Mouse (Mus musculus): Measurements from ENCODE around the gene Xpnpep2. TPM values are rescaled to one million over a fixed set of nuclear protein-coding genes. Genes with fewer than 3 reads are reported as not detected.

Xpnpep2 gene
- total RNA-seq, 1 experiment from 2014 or later, result not detected

DNA sequence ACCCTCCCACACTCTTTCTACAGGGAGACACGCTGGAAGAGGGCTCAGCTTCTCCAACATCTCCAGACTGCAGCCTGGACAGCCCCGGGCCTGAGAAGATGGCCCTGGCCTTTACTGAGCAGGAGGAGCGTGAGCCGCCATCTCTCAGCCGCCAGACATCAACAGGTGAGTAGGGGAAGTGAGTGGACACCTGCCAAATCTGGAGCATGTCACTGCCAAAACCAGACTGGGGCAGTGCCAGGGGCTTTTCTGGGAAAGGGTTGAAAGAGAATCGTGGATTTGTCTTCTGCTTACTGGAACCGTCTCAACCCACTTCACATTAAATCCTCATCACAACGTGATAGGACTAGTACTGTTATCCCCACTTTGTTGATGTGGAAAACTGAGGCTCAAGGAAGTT lies 48.9 kb downstream of the Xpnpep2 start:
- ATAC-seq (replicated peaks; ENCODE audit: low read depth, poor library complexity, severe bottlenecking), result no peak

DNA sequence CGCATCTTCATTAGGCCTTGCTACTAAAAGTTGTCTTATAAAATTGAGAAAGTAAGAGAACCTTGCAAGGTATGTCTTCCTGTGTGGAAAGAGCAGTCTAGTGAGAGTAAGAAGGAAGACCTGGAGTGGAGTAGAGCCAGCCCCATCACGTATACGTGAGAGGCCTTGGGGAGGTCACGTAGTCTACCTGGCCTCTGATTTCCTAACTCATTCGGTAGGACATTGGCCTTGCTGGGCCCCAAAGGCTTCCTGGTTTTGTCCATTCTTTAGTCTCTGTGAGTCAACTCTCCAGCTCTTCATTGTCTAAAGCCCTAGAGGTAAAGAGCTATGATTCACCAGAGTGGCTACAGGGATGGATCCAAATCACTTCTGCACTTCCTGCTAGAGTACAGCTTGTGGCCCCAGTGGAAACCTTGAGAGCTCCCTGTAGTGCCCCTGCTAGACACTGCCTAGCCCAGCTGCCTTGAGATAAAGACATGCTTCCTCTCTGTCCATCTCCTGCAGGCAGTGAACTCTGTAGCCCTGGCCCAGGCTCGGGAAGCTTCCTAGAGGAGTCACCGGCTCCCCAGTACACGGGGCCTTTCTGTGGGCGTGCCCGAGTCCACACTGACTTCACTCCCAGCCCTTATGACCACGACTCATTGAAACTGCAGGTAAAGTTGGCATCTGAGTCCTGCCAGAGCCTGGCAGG lies 49.8 kb downstream of the Xpnpep2 start:
- no peak for ATAC-seq (replicated peaks; ENCODE audit: low read depth, poor library complexity, severe bottlenecking)

DNA sequence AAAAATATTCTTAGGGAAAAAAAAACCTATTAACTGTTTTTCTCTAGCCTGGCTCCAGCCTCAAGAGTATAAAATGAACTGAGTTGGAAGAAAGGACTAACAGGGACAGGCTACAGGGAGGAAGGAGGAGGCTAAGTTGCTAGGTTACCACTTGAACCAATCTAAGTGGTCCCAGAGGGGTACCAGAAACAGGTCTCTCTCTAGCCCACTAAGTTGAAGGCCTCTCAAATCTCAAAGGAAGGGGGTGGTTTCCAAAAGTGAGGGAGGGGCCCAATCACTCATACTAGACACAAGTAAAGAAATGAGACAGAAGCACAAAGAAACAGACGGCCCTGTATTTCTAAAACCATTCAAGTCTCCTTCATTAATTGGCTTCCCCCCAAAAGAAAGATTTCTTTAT lies 61.4 kb downstream of the Xpnpep2 start:
- ATAC-seq (replicated peaks; ENCODE audit: low read depth, poor library complexity, severe bottlenecking), result no peak

DNA sequence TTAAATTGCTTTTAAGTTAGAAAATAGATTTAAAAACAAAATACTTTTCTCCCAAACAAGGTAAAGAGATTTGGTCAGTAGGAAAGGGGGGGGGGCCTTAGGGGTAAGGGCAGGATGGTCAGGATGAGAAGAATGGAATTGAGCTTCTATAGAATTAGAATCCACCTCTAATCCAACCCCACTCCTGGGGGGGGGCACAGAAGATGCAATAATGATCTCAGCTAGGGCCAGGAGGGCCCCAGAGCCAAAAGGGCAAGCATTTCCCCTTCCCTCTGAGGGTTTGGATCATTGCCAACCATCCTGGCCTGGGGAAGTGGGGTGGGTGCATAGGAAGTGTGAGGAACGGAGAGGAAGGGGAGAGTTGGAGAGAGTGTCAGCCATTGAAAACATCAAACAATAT lies 61.8 kb downstream of the Xpnpep2 start:
- no peak for ATAC-seq (replicated peaks; ENCODE audit: low read depth, poor library complexity, severe bottlenecking)

DNA sequence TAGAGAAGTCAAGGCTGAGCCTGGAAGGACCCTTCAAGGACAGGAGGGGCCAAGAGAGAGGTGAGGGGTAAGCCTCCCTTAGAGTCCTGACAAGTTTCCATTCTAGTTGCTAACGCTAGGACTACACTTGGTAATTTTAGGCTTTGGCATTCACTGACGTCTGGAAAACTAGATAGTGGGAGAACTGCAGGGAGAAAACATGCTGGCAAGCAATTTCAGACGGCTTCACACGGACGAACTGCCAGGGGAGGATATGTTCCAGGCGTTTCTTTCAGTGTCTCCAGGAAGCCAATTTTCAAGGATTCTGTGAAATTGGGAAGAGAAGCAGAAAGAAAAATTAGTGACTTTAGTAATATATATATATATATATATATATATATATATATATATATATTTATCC lies 73.3 kb downstream of the Xpnpep2 start:
- no peak for ATAC-seq (replicated peaks; ENCODE audit: low read depth, poor library complexity, severe bottlenecking)

DNA sequence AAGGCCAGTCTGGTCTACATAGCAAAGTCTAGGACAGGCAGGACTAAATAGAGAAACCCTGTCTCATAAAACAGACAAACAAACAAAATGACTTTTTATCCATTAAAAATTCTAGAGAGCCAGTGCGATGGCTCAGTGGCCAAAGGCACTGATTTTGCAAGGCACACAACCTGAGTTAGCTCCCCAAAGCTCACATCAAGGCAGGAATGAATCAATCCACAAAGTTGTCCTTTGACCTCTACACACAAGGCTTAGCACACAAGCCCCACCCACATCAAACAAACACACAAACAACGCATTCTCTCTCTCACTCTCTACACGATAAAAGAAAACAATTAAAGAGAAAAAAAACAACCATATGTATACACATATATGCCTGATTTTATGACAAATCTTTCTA lies 76.2 kb downstream of the Xpnpep2 start:
- ATAC-seq (replicated peaks; ENCODE audit: low read depth, poor library complexity, severe bottlenecking), result no peak

Other genes with a start within 250 kb of the Xpnpep2 start
- not detected in 2 replicates for gene Smarca1, start 215.8 kb upstream of the Xpnpep2 start, total RNA-seq (2017)
- 34.7 and 38.7 TPM in 2 replicates for gene Ocrl, start 196.3 kb upstream of the Xpnpep2 start, total RNA-seq (2017)
- gene Apln, start 73.9 kb upstream of the Xpnpep2 start, total RNA-seq (2017), result 0.32 and 0.78 TPM in 2 replicates
- 96.2 and 103 TPM in 2 replicates for gene Sash3, start 37.7 kb downstream of the Xpnpep2 start, total RNA-seq (2017)
- 6.8 and 8.4 TPM in 2 replicates for gene Zdhhc9, start 100.2 kb downstream of the Xpnpep2 start, total RNA-seq (2017)
- 92.6 and 103 TPM in 2 replicates for gene Utp14a, start 148.1 kb downstream of the Xpnpep2 start, total RNA-seq (2017)
- gene Bcorl1, start 232.6 kb downstream of the Xpnpep2 start, total RNA-seq (2017), result 4.5 and 13.3 TPM in 2 replicates